Mouse (Mus musculus) bone marrow macrophage, adult 2 months (primary cell): ENCODE results near the gene Ccdc33.

Source experiments
- CTCF ChIP-seq: IDR thresholded peaks from 2 replicates; pipeline ENCODE4 v1.5.1; 2012; ENCODE audit warnings: low read depth, mild to moderate bottlenecking, low read length, moderate library complexity
- POLR2A ChIP-seq: IDR thresholded peaks from 2 replicates; pipeline ENCODE4 v1.6.1; 2012; ENCODE audit warnings: mild to moderate bottlenecking, low read depth, low read length, borderline replicate concordance

- TF ChIP-seq CTCF (no peak), POLR2A (no peak)
These were observed 26.0 kb upstream of the Ccdc33 start for GRCm38 (mm10) chr9:58144664-58145063.
